Mouse (Mus musculus): Measurements from ENCODE around the gene Gm39566. TPM values are rescaled to one million over a fixed set of nuclear protein-coding genes. Genes with fewer than 3 reads are reported as not detected.

The Gm39566 gene
- polyA plus RNA-seq, 1 experiment from 2014 or later: not detected

- 0 out of 2 replicates have a peak, but pooled peaks cover 4% of the 10 kb centered on the region for H3K27me3 ChIP-seq (replicated peaks)
- no peak overlapping the region for H3K4me3 ChIP-seq
- no peaks in the 10 kb centered on the region for H3K36me3 ChIP-seq (replicated peaks)
- no peak overlapping the region for H3K9ac ChIP-seq
- H3K9me3 ChIP-seq: no peaks in the 10 kb centered on the region
- no peak overlapping the region for H3K4me2 ChIP-seq
- no peak overlapping the region for H3K27ac ChIP-seq
- H3K4me1 ChIP-seq: no peaks in the 10 kb centered on the region
- 58% methylated on average over 5 of the region's 5 CpGs for WGBS
- ATAC-seq (replicated peaks): no peak
These were observed 25.7 kb downstream of the Gm39566 start for GRCm38 (mm10) chr11:69789431-69789830.

GRCm38 (mm10) chr11:69787306-69787705 lies 27.8 kb downstream of the Gm39566 start:
- H3K36me3 ChIP-seq (replicated peaks): no peaks in the 10 kb centered on the region
- 80% methylated on average over 5 of the region's 5 CpGs for WGBS
- no peak overlapping the region for H3K4me3 ChIP-seq
- H3K27me3 ChIP-seq (replicated peaks): no peaks in the 10 kb centered on the region
- H3K9me3 ChIP-seq: no peaks in the 10 kb centered on the region
- H3K27ac ChIP-seq: no peak overlapping the region
- H3K9ac ChIP-seq: no peak overlapping the region
- no peak overlapping the region for H3K4me2 ChIP-seq
- ATAC-seq (replicated peaks): no peak
- no peaks in the 10 kb centered on the region for H3K4me1 ChIP-seq

- Histone ChIP-seq H3K9me3 (no peaks in the 10 kb centered on the region), H3K9ac (no peak overlapping the region), H3K27ac (no peak overlapping the region), H3K4me1 (no peaks in the 10 kb centered on the region), H3K36me3 (replicated peaks) (no peaks in the 10 kb centered on the region), H3K4me2 (no peak overlapping the region), H3K4me3 (no peak overlapping the region), H3K27me3 (replicated peaks) (no peaks in the 10 kb centered on the region)
- ATAC-seq (replicated peaks): no peak
- 45% methylated on average over 15 of the region's 15 CpGs for WGBS
These were observed 30.3 kb downstream of the Gm39566 start for GRCm38 (mm10) chr11:69784793-69785272.

GRCm38 (mm10) chr11:69781828-69782227 lies 33.3 kb downstream of the Gm39566 start:
- 42% methylated on average over 4 of the region's 4 CpGs for WGBS
- H3K27ac ChIP-seq: no peak overlapping the region
- H3K4me3 ChIP-seq: no peak overlapping the region
- H3K9me3 ChIP-seq: no peaks in the 10 kb centered on the region
- ATAC-seq (replicated peaks): no peak
- no peak overlapping the region for H3K4me2 ChIP-seq
- no peaks in the 10 kb centered on the region for H3K36me3 ChIP-seq (replicated peaks)
- H3K9ac ChIP-seq: no peak overlapping the region
- no peaks in the 10 kb centered on the region for H3K4me1 ChIP-seq
- H3K27me3 ChIP-seq (replicated peaks): no peaks in the 10 kb centered on the region

- Histone ChIP-seq H3K4me2 (no peak overlapping the region), H3K27ac (no peak overlapping the region), H3K9ac (no peak overlapping the region), H3K4me1 (no peaks in the 10 kb centered on the region), H3K36me3 (replicated peaks) (peaks cover 6% of the 10 kb centered on the region; the same call in 1 of the 2 replicates), H3K9me3 (no peaks in the 10 kb centered on the region), H3K4me3 (no peak overlapping the region), H3K27me3 (replicated peaks) (no peaks in the 10 kb centered on the region)
- WGBS: 55% methylated on average over 7 of the region's 7 CpGs
- ATAC-seq (replicated peaks): no peak
These were observed 36.1 kb downstream of the Gm39566 start for GRCm38 (mm10) chr11:69778985-69779384.

- H3K36me3 ChIP-seq (replicated peaks): peaks cover 6% of the 10 kb centered on the region; the same call in 1 of the 2 replicates
- no peaks in the 10 kb centered on the region for H3K27me3 ChIP-seq (replicated peaks)
- no peak overlapping the region for H3K9ac ChIP-seq
- H3K4me2 ChIP-seq: no peak overlapping the region
- WGBS: 67% methylated on average over 23 of the region's 23 CpGs
- H3K4me3 ChIP-seq: no peak overlapping the region
- H3K27ac ChIP-seq: no peak overlapping the region
- H3K9me3 ChIP-seq: no peaks in the 10 kb centered on the region
- no peak for ATAC-seq (replicated peaks)
- H3K4me1 ChIP-seq: no peaks in the 10 kb centered on the region
These were observed 36.7 kb downstream of the Gm39566 start for GRCm38 (mm10) chr11:69778258-69778982.

GRCm38 (mm10) chr11:69777504-69778257 lies 37.4 kb downstream of the Gm39566 start:
- H3K4me3 ChIP-seq: no peak overlapping the region
- H3K27me3 ChIP-seq (replicated peaks): no peaks in the 10 kb centered on the region
- peaks cover 6% of the 10 kb centered on the region; the same call in 1 of the 2 replicates for H3K36me3 ChIP-seq (replicated peaks)
- no peak for ATAC-seq (replicated peaks)
- H3K9ac ChIP-seq: no peak overlapping the region
- WGBS: 66% methylated on average over 26 of the region's 26 CpGs
- no peak overlapping the region for H3K4me2 ChIP-seq
- H3K9me3 ChIP-seq: no peaks in the 10 kb centered on the region
- no peaks in the 10 kb centered on the region for H3K4me1 ChIP-seq
- no peak overlapping the region for H3K27ac ChIP-seq

GRCm38 (mm10) chr11:69776488-69776887 lies 38.6 kb downstream of the Gm39566 start:
- ATAC-seq (replicated peaks): 0 out of 2 replicates have a peak, but pooled peaks have one; percentile 39
- Histone ChIP-seq H3K4me3 (no peak overlapping the region), H3K36me3 (replicated peaks) (peaks cover 6% of the 10 kb centered on the region; the same call in 1 of the 2 replicates), H3K9me3 (no peaks in the 10 kb centered on the region), H3K4me2 (no peak overlapping the region), H3K9ac (no peak overlapping the region), H3K27ac (no peak overlapping the region), H3K4me1 (no peaks in the 10 kb centered on the region), H3K27me3 (replicated peaks) (no peaks in the 10 kb centered on the region)
- WGBS: 87% methylated on average over 20 of the region's 20 CpGs

- Histone ChIP-seq H3K4me2 (no peak overlapping the region), H3K27ac (no peak overlapping the region), H3K4me3 (no peak overlapping the region), H3K36me3 (replicated peaks) (peaks cover 6% of the 10 kb centered on the region; the same call in 1 of the 2 replicates), H3K4me1 (no peaks in the 10 kb centered on the region), H3K9ac (no peak overlapping the region), H3K9me3 (no peaks in the 10 kb centered on the region), H3K27me3 (replicated peaks) (no peaks in the 10 kb centered on the region)
- WGBS: 63% methylated on average over 10 of the region's 10 CpGs
- no peak for ATAC-seq (replicated peaks)
These were observed 39.4 kb downstream of the Gm39566 start for GRCm38 (mm10) chr11:69775716-69776115.

GRCm38 (mm10) chr11:69774961-69775360 lies 40.1 kb downstream of the Gm39566 start:
- no peak overlapping the region for H3K27ac ChIP-seq
- no peak overlapping the region for H3K9ac ChIP-seq
- H3K4me1 ChIP-seq: no peaks in the 10 kb centered on the region
- H3K4me2 ChIP-seq: no peak overlapping the region
- H3K27me3 ChIP-seq (replicated peaks): no peaks in the 10 kb centered on the region
- no peak overlapping the region for H3K4me3 ChIP-seq
- H3K9me3 ChIP-seq: no peaks in the 10 kb centered on the region
- no peak for ATAC-seq (replicated peaks)
- 46% methylated on average over 5 of the region's 5 CpGs for WGBS
- peaks cover 6% of the 10 kb centered on the region; the same call in 1 of the 2 replicates for H3K36me3 ChIP-seq (replicated peaks)

- H3K4me3 ChIP-seq: no peak overlapping the region
- H3K9ac ChIP-seq: no peak overlapping the region
- H3K4me1 ChIP-seq: peaks cover 25% of the 10 kb centered on the region
- no peaks in the 10 kb centered on the region for H3K9me3 ChIP-seq
- H3K4me2 ChIP-seq: peak overlapping the region; percentile 73
- H3K27me3 ChIP-seq (replicated peaks): no peaks in the 10 kb centered on the region
- no peak overlapping the region for H3K27ac ChIP-seq
- WGBS: 67% methylated on average over 4 of the region's 4 CpGs
- no peak for ATAC-seq (replicated peaks)
- no peaks in the 10 kb centered on the region for H3K36me3 ChIP-seq (replicated peaks)
These were observed 47.5 kb downstream of the Gm39566 start for GRCm38 (mm10) chr11:69767625-69767909.

GRCm38 (mm10) chr11:69766872-69767624 lies 48.0 kb downstream of the Gm39566 start:
- Histone ChIP-seq H3K4me3 (peak overlapping the region; percentile 92), H3K36me3 (replicated peaks) (no peaks in the 10 kb centered on the region), H3K4me1 (peaks cover 25% of the 10 kb centered on the region), H3K27me3 (replicated peaks) (no peaks in the 10 kb centered on the region), H3K4me2 (peak overlapping the region; percentile 73), H3K27ac (peak overlapping the region; percentile 85), H3K9me3 (no peaks in the 10 kb centered on the region), H3K9ac (peak overlapping the region; percentile 95; the same call in 1 of the 2 replicates)
- 62% methylated on average over 13 of the region's 13 CpGs for WGBS
- no peak for ATAC-seq (replicated peaks)

Data from midbrain, embryonic 15.5 days (tissue).